21 mouse cellular contexts compared by ENCODE assay signal in genomic region chr11:117138213-117138761, GRCm38 (mm10). TPM values are rescaled to one million over a fixed set of nuclear protein-coding genes. Genes with fewer than 3 reads are reported as not detected.
DNase-seq lines count a peak whose midpoint lies in the region; ATAC-seq and TF ChIP-seq lines count a peak whose summit lies in the region.
"Had no signal": no experiment of that assay in that cellular context is flagged by ENCODE, and none has a peak within 500 bp of the region (broad histone marks: within the 10 kb centered on the region; RNA-seq: fewer than 3 reads in every experiment).

No protein-coding gene starts in this region.

- peaks cover 73% of the 10 kb centered on the region for H3K4me1 ChIP-seq in heart, embryonic 13.5 days
- peaks cover 35% of the 10 kb centered on the region for H3K4me1 ChIP-seq in brown adipose tissue, adult 24 weeks (ENCODE audit: control insufficient read depth, insufficient read depth, insufficient read length, low read length)
- peaks cover 75% of the 10 kb centered on the region for H3K4me1 ChIP-seq in olfactory bulb, adult 2 months (ENCODE audit: control insufficient read depth, insufficient read depth, low read length)
- peaks cover 20% of the 10 kb centered on the region for H3K4me1 ChIP-seq in forebrain, embryonic 12.5 days

- TF ChIP-seq POLR2A in olfactory bulb, adult 2 months (IDR thresholded peaks at IDR 0.05; ENCODE audit: insufficient read depth, low read depth, low read length), result no peak

- intact Hi-C loops in heart, postnatal 36 days (cut with DNase I), result no loop called here
- intact Hi-C loops in left cerebral cortex, postnatal 14 days (cut with DNase I), result no loop called here

- no peak overlapping the region for H3K4me3 ChIP-seq in heart, embryonic 13.5 days
- H3K4me3 ChIP-seq in brown adipose tissue, adult 24 weeks (ENCODE audit: insufficient read depth, low read depth, low read length), result no peak overlapping the region
- H3K4me3 ChIP-seq in olfactory bulb, adult 2 months (ENCODE audit: insufficient read depth, low read depth, low read length), result peak overlapping the region; percentile 15; the same call in 1 of the 2 replicates
- no peak overlapping the region for H3K4me3 ChIP-seq in forebrain, embryonic 12.5 days (replicated peaks)
- H3K4me3 ChIP-seq: hindbrain, embryonic 12.5 days; liver, embryonic 13.5 days; lung, embryonic 15.5 days; midbrain, embryonic 15.5 days had no signal

- WGBS in heart, embryonic 13.5 days, result 82% methylated on average over 9 of the region's 9 CpGs
- 49% methylated on average over 9 of the region's 9 CpGs for WGBS in olfactory bulb, adult 2 months
- 87% methylated on average over 9 of the region's 9 CpGs for WGBS in forebrain, embryonic 12.5 days

- H3K4me2 ChIP-seq in heart, embryonic 13.5 days, result 0 out of 2 replicates have a peak overlapping the region, but pooled peaks have one; percentile 5
- no peak overlapping the region for H3K4me2 ChIP-seq in forebrain, embryonic 12.5 days
- H3K4me2 ChIP-seq: hindbrain, embryonic 12.5 days; liver, embryonic 13.5 days; lung, embryonic 15.5 days; midbrain, embryonic 15.5 days had no signal

- TF ChIP-seq CTCF in olfactory bulb, adult 2 months (IDR thresholded peaks at IDR 0.05; ENCODE audit: insufficient read depth, low read depth, low read length), result no peak

- no peaks in the 10 kb centered on the region for H3K27me3 ChIP-seq in heart, embryonic 13.5 days (replicated peaks)
- no peaks in the 10 kb centered on the region for H3K27me3 ChIP-seq in forebrain, embryonic 12.5 days
- H3K27me3 ChIP-seq: CH12.LX; hindbrain, embryonic 12.5 days; liver, embryonic 13.5 days; lung, embryonic 15.5 days; midbrain, embryonic 15.5 days had no signal

- 0 out of 2 replicates have a peak overlapping the region, but pooled peaks have one; percentile 40 for H3K27ac ChIP-seq in heart, embryonic 13.5 days (replicated peaks)
- H3K27ac ChIP-seq in brown adipose tissue, adult 24 weeks (replicated peaks; ENCODE audit: low read depth, low read length), result peak overlapping the region; percentile 55
- peak overlapping the region; percentile 81 for H3K27ac ChIP-seq in olfactory bulb, adult 2 months (ENCODE audit: insufficient read depth, low read depth, low read length)
- no peak overlapping the region for H3K27ac ChIP-seq in forebrain, embryonic 12.5 days
- H3K27ac ChIP-seq: hindbrain, embryonic 12.5 days; liver, embryonic 13.5 days; lung, embryonic 15.5 days; midbrain, embryonic 15.5 days had no signal

- no peak for ATAC-seq in heart, embryonic 13.5 days (ENCODE audit: extremely low read depth, insufficient number of reproducible peaks, low FRiP score, low TSS enrichment)
- ATAC-seq in forebrain, embryonic 12.5 days (ENCODE audit: low FRiP score), result no peak
- ATAC-seq: midbrain, embryonic 15.5 days had no signal

- no peaks in the 10 kb centered on the region for H3K9me3 ChIP-seq in heart, embryonic 13.5 days
- no peaks in the 10 kb centered on the region for H3K9me3 ChIP-seq in forebrain, embryonic 12.5 days
- H3K9me3 ChIP-seq: hindbrain, embryonic 12.5 days; liver, embryonic 13.5 days; lung, embryonic 15.5 days; midbrain, embryonic 15.5 days had no signal

- DNase-seq in cerebellum, adult 9-10 months, result peak; percentile 63
- DNase-seq in cerebellum, adult 9-11 months, result no peak
- no peak for DNase-seq in heart, postnatal 36 days
- DNase-seq in left cerebral cortex, postnatal 14 days (ENCODE audit: low spot score in 2 of 2), result no peak
- DNase-seq: adrenal gland, postnatal 10 days; gastrocnemius, postnatal 10 days; kidney, adult 11 months; kidney, postnatal 10 days; liver, embryonic 13.5 days; retina, postnatal 1 day; right cerebral cortex, postnatal 4 days; thymus, adult 18-20 months had no signal

- 0 out of 2 replicates have a peak overlapping the region, but pooled peaks have one; percentile 14 for H3K9ac ChIP-seq in heart, embryonic 13.5 days
- H3K9ac ChIP-seq in forebrain, embryonic 12.5 days, result no peak overlapping the region
- H3K9ac ChIP-seq: forebrain, postnatal 0 days; hindbrain, embryonic 12.5 days; liver, embryonic 13.5 days; lung, embryonic 15.5 days; midbrain, embryonic 15.5 days had no signal

- H3K36me3 ChIP-seq in heart, embryonic 13.5 days, result peaks cover 31% of the 10 kb centered on the region
- peaks cover 20% of the 10 kb centered on the region for H3K36me3 ChIP-seq in forebrain, embryonic 12.5 days (replicated peaks)

RNA-seq across cellular contexts. Expression of gene Sec14l1, which starts 23.3 kb away (rescaled TPM):
- polyA plus RNA-seq in heart, embryonic 13.5 days (2015; fragmentation: Nextera tagmentation; extraction: Ambion mirVana), result 44.5 and 45.3 TPM in 2 replicates
- 10 to 100 TPM; 67.9 to 75.2 TPM for total RNA-seq in heart, postnatal 36 days (2021)
- 35.4 and 37.4 TPM in 2 replicates for polyA plus RNA-seq in brown adipose tissue, adult 24 weeks (2012; ENCODE audit: insufficient read depth, insufficient read length, missing spikeins)
- polyA plus RNA-seq in olfactory bulb, adult 2 months (2012; ENCODE audit: insufficient read depth, insufficient read length, low replicate concordance, missing spikeins), result not detected in 2 replicates
- total RNA-seq in left cerebral cortex, postnatal 14 days (2021), result 100 to 1,000 TPM; 172 to 175 TPM
- polyA plus RNA-seq in forebrain, embryonic 12.5 days (2016; fragmentation: Nextera tagmentation; extraction: Ambion mirVana), result 67.2 and 67.6 TPM in 2 replicates
